Mouse (Mus musculus) liver, embryonic 12.5 days (tissue): ENCODE data around the gene Tor3a. TPM values are rescaled to one million over a fixed set of nuclear protein-coding genes. Genes with fewer than 3 reads are reported as not detected.

Source experiments
- ATAC-seq: fragments of 200-750 bp; cut with Nextera tagmentation; 2 replicates; pipeline ENCODE4 v1.8.0; 2017; ENCODE audit warnings: moderate number of reproducible peaks, mild to moderate bottlenecking, moderate library complexity
- H3K27ac ChIP-seq: fragments of 300-500 bp; sonication (generic); 2 replicates; pipeline ENCODE4 v1.5.1; 2016; ENCODE audit warnings: mild to moderate bottlenecking
- H3K27me3 ChIP-seq: fragments of 300-500 bp; sonication (generic); replicated peaks from 2 replicates; pipeline ENCODE4 v1.6.1; 2016; ENCODE audit warnings: mild to moderate bottlenecking, moderate library complexity
- H3K36me3 ChIP-seq: fragments of 300-500 bp; sonication (generic); 2 replicates; pipeline ENCODE4 v1.6.1; 2016; ENCODE audit warnings: mild to moderate bottlenecking, moderate library complexity
- H3K4me1 ChIP-seq: fragments of 300-500 bp; sonication (generic); 2 replicates; pipeline ENCODE4 v1.6.1; 2016
- H3K4me2 ChIP-seq: fragments of 300-500 bp; sonication (generic); 2 replicates; pipeline ENCODE4 v1.6.1; 2016; ENCODE audit warnings: mild to moderate bottlenecking, moderate library complexity
- H3K4me3 ChIP-seq: fragments of 300-500 bp; sonication (generic); 2 replicates; pipeline ENCODE4 v1.5.1; 2016; ENCODE audit warnings: mild to moderate bottlenecking, moderate library complexity
- H3K9ac ChIP-seq: fragments of 300-500 bp; sonication (generic); 2 replicates; pipeline ENCODE4 v1.6.1; 2016; ENCODE audit warnings: mild to moderate bottlenecking, moderate library complexity
- H3K9me3 ChIP-seq: fragments of 300-500 bp; sonication (generic); replicated peaks from 2 replicates; pipeline ENCODE4 v1.6.1; 2016; ENCODE audit warnings: mild to moderate bottlenecking, moderate library complexity
- WGBS: fragments of 180-500 bp; shearing (Covaris S2); methylation state at CpG from one replicate; pipeline ENCODE4 v1.1.7; 2016; ENCODE audit not compliant: insufficient replicate concordance; 5-methylcytosine and 5-hydroxymethylcytosine counted together
- polyA plus RNA-seq: library from polyadenylated mRNA; unstranded; fragments of >200 nt; fragmentation: Nextera tagmentation; extraction: Ambion mirVana; gene quantifications from 2 replicates; pipeline ENCODE4 v1.2.1, GENCODE M21; 2016

Gene Tor3a
- 2.9 and 3.3 TPM in 2 replicates for polyA plus RNA-seq

- H3K4me3 ChIP-seq = peak within 1 kb of the TSS; percentile 72
- 0 out of 2 replicates have a peak within 1 kb of the TSS, but pooled peaks have one; percentile 48 for H3K27ac ChIP-seq
- H3K36me3 ChIP-seq = peaks cover 2% of the 10 kb centered on the region
- peaks cover 22% of the 10 kb centered on the region for H3K4me1 ChIP-seq
- H3K9me3 ChIP-seq = no peaks in the 10 kb centered on the region
- H3K27me3 ChIP-seq = peaks cover 23% of the 10 kb centered on the region; the same call in 1 of the 2 replicates
- 7% methylated on average over 37 of the region's 37 CpGs for WGBS
- peak within 1 kb of the TSS; percentile 69 for H3K9ac ChIP-seq
- H3K4me2 ChIP-seq = peak within 1 kb of the TSS; percentile 99
- ATAC-seq = peak; percentile 75
These were observed at the start of gene Tor3a for GRCm38 (mm10) chr1:156674195-156675000. TSS of gene Tor3a (minus strand) at chr1:156674356.

- Histone ChIP-seq H3K9ac (peak overlapping the region; percentile 27), H3K27ac (0 out of 2 replicates have a peak overlapping the region, but pooled peaks have one; percentile 7)
These were observed 47.9 kb upstream of the Tor3a start for GRCm38 (mm10) chr1:156722089-156722488.

GRCm38 (mm10) chr1:156720046-156720445 is 45.9 kb upstream of the Tor3a start:
- Histone ChIP-seq H3K4me3 (no peak overlapping the region), H3K27me3 (peaks cover 12% of the 10 kb centered on the region; the same call in 1 of the 2 replicates), H3K9ac (no peak overlapping the region), H3K36me3 (peaks cover 11% of the 10 kb centered on the region), H3K27ac (no peak overlapping the region), H3K4me2 (peak overlapping the region; percentile 83), H3K4me1 (peaks cover 56% of the 10 kb centered on the region), H3K9me3 (no peaks in the 10 kb centered on the region)
- WGBS = 69% methylated on average over 4 of the region's 4 CpGs
- ATAC-seq = no peak

More at GRCm38 (mm10) chr1:156722089-156722488, 47.9 kb upstream of the Tor3a start:
- H3K27me3 ChIP-seq = peaks cover 20% of the 10 kb centered on the region; the same call in 1 of the 2 replicates
- H3K4me2 ChIP-seq = peak overlapping the region; percentile 35
- no peaks in the 10 kb centered on the region for H3K36me3 ChIP-seq
- WGBS = 41% methylated on average over 6 of the region's 6 CpGs
- H3K4me1 ChIP-seq = peaks cover 42% of the 10 kb centered on the region
- H3K9me3 ChIP-seq = no peaks in the 10 kb centered on the region
- no peak for ATAC-seq
- no peak overlapping the region for H3K4me3 ChIP-seq

- peak within 1 kb of the TSS; percentile 97 for H3K4me3 ChIP-seq
- H3K4me1 ChIP-seq = peaks cover 56% of the 10 kb centered on the region
- peak within 1 kb of the TSS; percentile 91 for H3K27ac ChIP-seq
- ATAC-seq = peak; percentile 96
- peak within 1 kb of the TSS; percentile 83 for H3K4me2 ChIP-seq
- no peaks in the 10 kb centered on the region for H3K9me3 ChIP-seq
- 3% methylated on average over 37 of the region's 47 CpGs for WGBS
- H3K9ac ChIP-seq = peak within 1 kb of the TSS; percentile 95
- peaks cover 14% of the 10 kb centered on the region for H3K36me3 ChIP-seq
- H3K27me3 ChIP-seq = peaks cover 12% of the 10 kb centered on the region; the same call in 1 of the 2 replicates
These were observed 45.0 kb upstream of the Tor3a start, which contains the start of gene Fam20b for GRCm38 (mm10) chr1:156718950-156719805. TSS of gene Fam20b (minus strand) at chr1:156719086.

- peak overlapping the region; percentile 97 for H3K4me3 ChIP-seq
- WGBS = 1% methylated on average over 65 of the region's 73 CpGs
- peak; percentile 64 for ATAC-seq
- H3K9ac ChIP-seq = peak overlapping the region; percentile 95
- peaks cover 11% of the 10 kb centered on the region; the same call in 1 of the 2 replicates for H3K27me3 ChIP-seq
- peaks cover 56% of the 10 kb centered on the region for H3K4me1 ChIP-seq
- peak overlapping the region; percentile 91 for H3K27ac ChIP-seq
- no peaks in the 10 kb centered on the region for H3K9me3 ChIP-seq
- H3K36me3 ChIP-seq = peaks cover 17% of the 10 kb centered on the region
- H3K4me2 ChIP-seq = peak overlapping the region; percentile 83
These were observed 44.3 kb upstream of the Tor3a start for GRCm38 (mm10) chr1:156718286-156718949.

- H3K4me2 ChIP-seq = peak overlapping the region; percentile 83
- H3K27ac ChIP-seq = peak overlapping the region; percentile 91
- WGBS = 22% methylated on average over 13 of the region's 13 CpGs
- peak overlapping the region; percentile 97 for H3K4me3 ChIP-seq
- peak overlapping the region; percentile 95 for H3K9ac ChIP-seq
- H3K9me3 ChIP-seq = no peaks in the 10 kb centered on the region
- peaks cover 53% of the 10 kb centered on the region for H3K4me1 ChIP-seq
- peaks cover 9% of the 10 kb centered on the region; the same call in 1 of the 2 replicates for H3K27me3 ChIP-seq
- no peak for ATAC-seq
- peaks cover 17% of the 10 kb centered on the region for H3K36me3 ChIP-seq
These were observed 43.7 kb upstream of the Tor3a start for GRCm38 (mm10) chr1:156717751-156718285.

- WGBS = 79% methylated on average over 6 of the region's 6 CpGs
- Histone ChIP-seq H3K4me2 (no peak overlapping the region), H3K27me3 (peaks cover 9% of the 10 kb centered on the region; the same call in 1 of the 2 replicates), H3K9me3 (no peaks in the 10 kb centered on the region), H3K36me3 (peaks cover 17% of the 10 kb centered on the region), H3K27ac (no peak overlapping the region), H3K4me3 (no peak overlapping the region), H3K4me1 (peaks cover 42% of the 10 kb centered on the region), H3K9ac (no peak overlapping the region)
- ATAC-seq = no peak
These were observed 42.5 kb upstream of the Tor3a start for GRCm38 (mm10) chr1:156716681-156717080.

- Histone ChIP-seq H3K4me1 (peaks cover 18% of the 10 kb centered on the region), H3K4me2 (no peak overlapping the region), H3K27ac (no peak overlapping the region), H3K27me3 (no peaks in the 10 kb centered on the region), H3K9me3 (no peaks in the 10 kb centered on the region), H3K9ac (no peak overlapping the region), H3K36me3 (peaks cover 16% of the 10 kb centered on the region), H3K4me3 (no peak overlapping the region)
- 74% methylated on average over 10 of the region's 10 CpGs for WGBS
- no peak for ATAC-seq
These were observed 36.4 kb upstream of the Tor3a start for GRCm38 (mm10) chr1:156710472-156711098.

GRCm38 (mm10) chr1:156708672-156709071 is 34.5 kb upstream of the Tor3a start:
- WGBS = 65% methylated on average over 3 of the region's 3 CpGs
- Histone ChIP-seq H3K4me1 (peaks cover 22% of the 10 kb centered on the region), H3K36me3 (peaks cover 32% of the 10 kb centered on the region), H3K27ac (no peak overlapping the region), H3K4me2 (no peak overlapping the region), H3K9me3 (no peaks in the 10 kb centered on the region), H3K27me3 (no peaks in the 10 kb centered on the region), H3K4me3 (no peak overlapping the region), H3K9ac (no peak overlapping the region)
- ATAC-seq = no peak

- Histone ChIP-seq H3K9ac (no peak overlapping the region), H3K4me2 (no peak overlapping the region), H3K36me3 (peaks cover 56% of the 10 kb centered on the region), H3K9me3 (no peaks in the 10 kb centered on the region), H3K4me3 (no peak overlapping the region), H3K4me1 (peaks cover 17% of the 10 kb centered on the region), H3K27ac (no peak overlapping the region), H3K27me3 (no peaks in the 10 kb centered on the region)
- ATAC-seq = no peak
- WGBS = 53% methylated on average over 10 of the region's 10 CpGs
These were observed 31.6 kb upstream of the Tor3a start for GRCm38 (mm10) chr1:156705696-156706285.
